Mouse (Mus musculus) induced T-regulatory cell, adult 2 months (primary cell): Measurements from ENCODE around the gene Nckap5.

ENCODE experiments used
- DNase-seq: peaks from one replicate; pipeline ENCODE4 v3.0.0-alpha.2; 2012; ENCODE audit warnings: low read depth

The Nckap5 gene

GRCm38 (mm10) chr1:126011661-126012091 lies 818.9 kb downstream of the Nckap5 start:
- no peak for DNase-seq

GRCm38 (mm10) chr1:126007571-126007970 lies 823.0 kb downstream of the Nckap5 start:
- DNase-seq, result no peak

- DNase-seq, result no peak
These were observed 824.9 kb downstream of the Nckap5 start for GRCm38 (mm10) chr1:126005672-126006071.

- no peak for DNase-seq
These were observed 834.1 kb downstream of the Nckap5 start for GRCm38 (mm10) chr1:125996540-125996939.

- DNase-seq, result no peak
These were observed 842.8 kb downstream of the Nckap5 start for GRCm38 (mm10) chr1:125987803-125988202.

- no peak for DNase-seq
These were observed 846.0 kb downstream of the Nckap5 start for GRCm38 (mm10) chr1:125984570-125984969.

- no peak for DNase-seq
These were observed 856.0 kb downstream of the Nckap5 start for GRCm38 (mm10) chr1:125974649-125975048.

GRCm38 (mm10) chr1:125971933-125972332 lies 858.7 kb downstream of the Nckap5 start:
- DNase-seq, result no peak

GRCm38 (mm10) chr1:125967671-125968070 lies 862.9 kb downstream of the Nckap5 start:
- DNase-seq, result no peak

- DNase-seq, result no peak
These were observed 879.6 kb downstream of the Nckap5 start for GRCm38 (mm10) chr1:125951026-125951425.

- DNase-seq, result no peak
These were observed 881.5 kb downstream of the Nckap5 start for GRCm38 (mm10) chr1:125949076-125949475.

GRCm38 (mm10) chr1:125945136-125945535 lies 885.5 kb downstream of the Nckap5 start:
- no peak for DNase-seq

GRCm38 (mm10) chr1:125943305-125943704 lies 887.3 kb downstream of the Nckap5 start:
- no peak for DNase-seq

GRCm38 (mm10) chr1:125925486-125925885 lies 905.1 kb downstream of the Nckap5 start:
- no peak for DNase-seq

- no peak for DNase-seq
These were observed 907.5 kb downstream of the Nckap5 start for GRCm38 (mm10) chr1:125923062-125923461.

- no peak for DNase-seq
These were observed 909.9 kb downstream of the Nckap5 start for GRCm38 (mm10) chr1:125920696-125921095.

GRCm38 (mm10) chr1:125912601-125913600 lies 917.7 kb downstream of the Nckap5 start, which contains the start of gene Lypd1:
Lypd1 (minus strand) TSS chr1:125913101.
- no peak for DNase-seq

GRCm38 (mm10) chr1:125911901-125912445 lies 918.6 kb downstream of the Nckap5 start:
- no peak for DNase-seq

- DNase-seq, result no peak
These were observed 919.2 kb downstream of the Nckap5 start for GRCm38 (mm10) chr1:125911337-125911900.

- no peak for DNase-seq
These were observed 919.7 kb downstream of the Nckap5 start for GRCm38 (mm10) chr1:125910871-125911265.

GRCm38 (mm10) chr1:125910211-125910870 lies 920.3 kb downstream of the Nckap5 start:
- no peak for DNase-seq

GRCm38 (mm10) chr1:125893158-125893557 lies 937.4 kb downstream of the Nckap5 start:
- no peak for DNase-seq
